Mouse (Mus musculus): Measurements from ENCODE around the gene Nrcam. TPM values are rescaled to one million over a fixed set of nuclear protein-coding genes. Genes with fewer than 3 reads are reported as not detected.

Nrcam gene
- polyA plus RNA-seq, 1 experiment, result 0.32 TPM

- Histone ChIP-seq H3K27ac (ENCODE audit: control insufficient read depth, insufficient read depth, low read depth, low read length, poor library complexity) (no peak overlapping the region), H3K4me1 (ENCODE audit: control insufficient read depth, insufficient read depth, low read length) (no peaks in the 10 kb centered on the region), H3K4me3 (replicated peaks; ENCODE audit: control insufficient read depth, low read depth, low read length) (no peak overlapping the region)
- TF ChIP-seq CTCF (IDR thresholded peaks at IDR 0.05; ENCODE audit: control insufficient read depth, insufficient read depth, low read length) (no peak), POLR2A (IDR thresholded peaks at IDR 0.05; ENCODE audit: borderline replicate concordance, control insufficient read depth, low read depth, low read length) (no peak)
- 72% methylated on average over 5 of the region's 5 CpGs for WGBS
Measured at GRCm38 (mm10) chr12:44492759-44493479, 164.2 kb downstream of the Nrcam start.

- no peaks in the 10 kb centered on the region for H3K4me1 ChIP-seq (ENCODE audit: control insufficient read depth, insufficient read depth, low read length)
- no peak overlapping the region for H3K27ac ChIP-seq (ENCODE audit: control insufficient read depth, insufficient read depth, low read depth, low read length, poor library complexity)
- TF ChIP-seq CTCF (IDR thresholded peaks at IDR 0.05; ENCODE audit: control insufficient read depth, insufficient read depth, low read length) (no peak), POLR2A (IDR thresholded peaks at IDR 0.05; ENCODE audit: borderline replicate concordance, control insufficient read depth, low read depth, low read length) (no peak)
- WGBS, result 74% methylated on average over 2 of the region's 2 CpGs
- H3K4me3 ChIP-seq (replicated peaks; ENCODE audit: control insufficient read depth, low read depth, low read length), result no peak overlapping the region
Measured at GRCm38 (mm10) chr12:44497762-44498161, 169.1 kb downstream of the Nrcam start.

GRCm38 (mm10) chr12:44498872-44499271 is 170.2 kb downstream of the Nrcam start:
- WGBS, result 75% methylated on average over 5 of the region's 5 CpGs
- Histone ChIP-seq H3K4me3 (replicated peaks; ENCODE audit: control insufficient read depth, low read depth, low read length) (no peak overlapping the region), H3K27ac (ENCODE audit: control insufficient read depth, insufficient read depth, low read depth, low read length, poor library complexity) (no peak overlapping the region), H3K4me1 (ENCODE audit: control insufficient read depth, insufficient read depth, low read length) (no peaks in the 10 kb centered on the region)
- TF ChIP-seq POLR2A (IDR thresholded peaks at IDR 0.05; ENCODE audit: borderline replicate concordance, control insufficient read depth, low read depth, low read length), result no peak
- no peak for TF ChIP-seq CTCF (IDR thresholded peaks at IDR 0.05; ENCODE audit: control insufficient read depth, insufficient read depth, low read length)

GRCm38 (mm10) chr12:44501807-44502487 is 173.3 kb downstream of the Nrcam start:
- no peak overlapping the region for H3K27ac ChIP-seq (ENCODE audit: control insufficient read depth, insufficient read depth, low read depth, low read length, poor library complexity)
- TF ChIP-seq CTCF (IDR thresholded peaks at IDR 0.05; ENCODE audit: control insufficient read depth, insufficient read depth, low read length) (no peak), POLR2A (IDR thresholded peaks at IDR 0.05; ENCODE audit: borderline replicate concordance, control insufficient read depth, low read depth, low read length) (no peak)
- WGBS, result 64% methylated on average over 5 of the region's 5 CpGs
- no peak overlapping the region for H3K4me3 ChIP-seq (replicated peaks; ENCODE audit: control insufficient read depth, low read depth, low read length)
- no peaks in the 10 kb centered on the region for H3K4me1 ChIP-seq (ENCODE audit: control insufficient read depth, insufficient read depth, low read length)

GRCm38 (mm10) chr12:44503737-44504136 is 175.1 kb downstream of the Nrcam start:
- 74% methylated on average over 4 of the region's 4 CpGs for WGBS
- H3K27ac ChIP-seq (ENCODE audit: control insufficient read depth, insufficient read depth, low read depth, low read length, poor library complexity), result no peak overlapping the region
- no peak overlapping the region for H3K4me3 ChIP-seq (replicated peaks; ENCODE audit: control insufficient read depth, low read depth, low read length)
- no peaks in the 10 kb centered on the region for H3K4me1 ChIP-seq (ENCODE audit: control insufficient read depth, insufficient read depth, low read length)
- no peak for TF ChIP-seq CTCF (IDR thresholded peaks at IDR 0.05; ENCODE audit: control insufficient read depth, insufficient read depth, low read length)
- no peak for TF ChIP-seq POLR2A (IDR thresholded peaks at IDR 0.05; ENCODE audit: borderline replicate concordance, control insufficient read depth, low read depth, low read length)

GRCm38 (mm10) chr12:44508635-44509034 is 179.9 kb downstream of the Nrcam start:
- Histone ChIP-seq H3K27ac (ENCODE audit: control insufficient read depth, insufficient read depth, low read depth, low read length, poor library complexity) (no peak overlapping the region), H3K4me1 (ENCODE audit: control insufficient read depth, insufficient read depth, low read length) (no peaks in the 10 kb centered on the region), H3K4me3 (replicated peaks; ENCODE audit: control insufficient read depth, low read depth, low read length) (no peak overlapping the region)
- TF ChIP-seq POLR2A (IDR thresholded peaks at IDR 0.05; ENCODE audit: borderline replicate concordance, control insufficient read depth, low read depth, low read length), result no peak
- no peak for TF ChIP-seq CTCF (IDR thresholded peaks at IDR 0.05; ENCODE audit: control insufficient read depth, insufficient read depth, low read length)
- 80% methylated on average over 3 of the region's 3 CpGs for WGBS

- H3K4me3 ChIP-seq (replicated peaks; ENCODE audit: control insufficient read depth, low read depth, low read length), result no peak overlapping the region
- TF ChIP-seq POLR2A (IDR thresholded peaks at IDR 0.05; ENCODE audit: borderline replicate concordance, control insufficient read depth, low read depth, low read length) (no peak), CTCF (IDR thresholded peaks at IDR 0.05; ENCODE audit: control insufficient read depth, insufficient read depth, low read length) (no peak)
- 67% methylated on average over 4 of the region's 4 CpGs for WGBS
- H3K27ac ChIP-seq (ENCODE audit: control insufficient read depth, insufficient read depth, low read depth, low read length, poor library complexity), result no peak overlapping the region
- H3K4me1 ChIP-seq (ENCODE audit: control insufficient read depth, insufficient read depth, low read length), result no peaks in the 10 kb centered on the region
Measured at GRCm38 (mm10) chr12:44509406-44510104, 180.9 kb downstream of the Nrcam start.

GRCm38 (mm10) chr12:44515066-44515465 is 186.4 kb downstream of the Nrcam start:
- no peak overlapping the region for H3K27ac ChIP-seq (ENCODE audit: control insufficient read depth, insufficient read depth, low read depth, low read length, poor library complexity)
- 50% methylated on average over 4 of the region's 4 CpGs for WGBS
- H3K4me3 ChIP-seq (replicated peaks; ENCODE audit: control insufficient read depth, low read depth, low read length), result no peak overlapping the region
- H3K4me1 ChIP-seq (ENCODE audit: control insufficient read depth, insufficient read depth, low read length), result no peaks in the 10 kb centered on the region
- TF ChIP-seq POLR2A (IDR thresholded peaks at IDR 0.05; ENCODE audit: borderline replicate concordance, control insufficient read depth, low read depth, low read length) (no peak), CTCF (IDR thresholded peaks at IDR 0.05; ENCODE audit: control insufficient read depth, insufficient read depth, low read length) (no peak)

All from bone marrow, adult 2 months (tissue).